In genomic region chr5:148837069-148837468, GRCm38 (mm10) we compare ENCODE assay signal across 10 mouse cellular contexts.
DNase-seq lines count a peak whose midpoint lies in the region; ATAC-seq lines count a peak whose summit lies in the region.
"Had no signal": no experiment of that assay in that cellular context is flagged by ENCODE, and none has a peak within 500 bp of the region (broad histone marks: within the 10 kb centered on the region; RNA-seq: fewer than 3 reads in every experiment).

No protein-coding gene starts in this region.

- H3K27ac ChIP-seq in heart, embryonic 16.5 days (ENCODE audit: low read length): no peak overlapping the region
- no peak overlapping the region for H3K27ac ChIP-seq in intestine, embryonic 16.5 days (ENCODE audit: low read length)

- H3K9ac ChIP-seq in heart, embryonic 16.5 days (ENCODE audit: low read length): no peak overlapping the region
- no peak overlapping the region for H3K9ac ChIP-seq in intestine, embryonic 16.5 days (ENCODE audit: low read depth, low read length)

- H3K36me3 ChIP-seq in heart, embryonic 16.5 days (ENCODE audit: control insufficient read depth, insufficient read depth): no peaks in the 10 kb centered on the region
- H3K36me3 ChIP-seq in intestine, embryonic 16.5 days (ENCODE audit: control insufficient read depth, insufficient read depth, low read length): no peaks in the 10 kb centered on the region

- H3K4me2 ChIP-seq in heart, embryonic 16.5 days (ENCODE audit: low read depth, low read length): no peak overlapping the region
- H3K4me2 ChIP-seq in intestine, embryonic 16.5 days (ENCODE audit: low read depth, low read length): no peak overlapping the region

- peak; percentile 52; the same call in 1 of the 2 replicates for ATAC-seq in heart, embryonic 16.5 days (replicated peaks; ENCODE audit: extremely low read depth, insufficient read depth, low FRiP score)
- 0 out of 2 replicates have a peak, but pooled peaks have one; percentile 40 for ATAC-seq in intestine, embryonic 16.5 days

- no peak for DNase-seq in heart, adult 11 months
- DNase-seq in MN1 (ENCODE audit: low spot score): peak; percentile 73
- peak; percentile 55 to 75 for DNase-seq in spleen, postnatal 4 days (ENCODE audit: low spot score in 2 of 2)
- DNase-seq in gastrocnemius, adult 8-10 months (ENCODE audit: low spot score in 2 of 2): no peak
- DNase-seq in kidney, adult 11 months: no peak
- no peak for DNase-seq in gastrocnemius, postnatal 25 days
- DNase-seq: cerebellum, postnatal 36 days; heart, adult 18-20 months had no signal

- H3K9me3 ChIP-seq in heart, embryonic 16.5 days (replicated peaks; ENCODE audit: control insufficient read depth, low read length): no peaks in the 10 kb centered on the region
- no peaks in the 10 kb centered on the region for H3K9me3 ChIP-seq in intestine, embryonic 16.5 days (ENCODE audit: control insufficient read depth, low read length)

- 0 out of 2 replicates have a peak, but pooled peaks cover 2% of the 10 kb centered on the region for H3K27me3 ChIP-seq in heart, embryonic 16.5 days (ENCODE audit: control insufficient read depth, insufficient read depth, low read length)
- H3K27me3 ChIP-seq in intestine, embryonic 16.5 days (replicated peaks; ENCODE audit: control insufficient read depth, insufficient read depth, low read length): no peaks in the 10 kb centered on the region

- no peak overlapping the region for H3K4me3 ChIP-seq in heart, embryonic 16.5 days (ENCODE audit: low read length)
- H3K4me3 ChIP-seq in intestine, embryonic 16.5 days (ENCODE audit: low read length): no peak overlapping the region

- peaks cover 1% of the 10 kb centered on the region; the same call in 1 of the 2 replicates for H3K4me1 ChIP-seq in heart, embryonic 16.5 days (ENCODE audit: control insufficient read depth, insufficient read depth, low read length)
- H3K4me1 ChIP-seq in intestine, embryonic 16.5 days (ENCODE audit: control insufficient read depth, insufficient read depth, low read length): no peaks in the 10 kb centered on the region

- WGBS in heart, embryonic 16.5 days: 29% methylated on average over 8 of the region's 8 CpGs
- 39% methylated on average over 8 of the region's 8 CpGs for WGBS in intestine, embryonic 16.5 days

Comparison
In these comparisons a context has a peak if more than half of its experiments do, and no peak if none do; other contexts are left out.
1. DNase-seq: peak in MN1 (single experiment) and spleen, postnatal 4 days (2 of 2); none in heart, adult 11 months (single experiment), gastrocnemius, adult 8-10 months (0 of 2), kidney, adult 11 months (single experiment) and gastrocnemius, postnatal 25 days (single experiment).